Mouse (Mus musculus) MEL (cell line): ENCODE measurements around the gene Gzmm. TPM values are rescaled to one million over a fixed set of nuclear protein-coding genes. Genes with fewer than 3 reads are reported as not detected.

Experiments
- DNase-seq: peaks from one replicate; pipeline ENCODE4 v3.0.0; 2011; ENCODE audit warnings: low read depth, low spot score
- H3K27ac ChIP-seq: 2 replicates; pipeline ENCODE4 v1.5.1; 2012; ENCODE audit warnings: low read depth, mild to moderate bottlenecking, control low read depth, low read length, moderate library complexity; ENCODE audit not compliant: control insufficient read depth
- H3K27me3 ChIP-seq, 2 experiments: fragments of 150-350 bp in 1 of 2; sonication (generic) in 1 of 2; 2 replicates each; pipeline ENCODE4 v1.6.1; 2012; ENCODE audit warnings: low read length in 2 of 2, mild to moderate bottlenecking in 2 of 2, improper control_type of control experiment in 1 of 2, moderate library complexity in 1 of 2; ENCODE audit not compliant: insufficient read depth in 2 of 2, control insufficient read depth in 1 of 2
- H3K36me3 ChIP-seq, 2 experiments: 2 replicates each; pipeline ENCODE4 v1.6.1; 2012 to 2014; ENCODE audit warnings: low read length in 2 of 2, improper control_type of control experiment in 1 of 2, inconsistent platforms in 1 of 2, mild to moderate bottlenecking in 1 of 2; ENCODE audit not compliant: insufficient read depth in 2 of 2, control insufficient read depth in 1 of 2
- H3K4me1 ChIP-seq, 2 experiments: fragments of 150-350 bp in 1 of 2; sonication (generic) in 1 of 2; 2 replicates each; pipeline ENCODE4 v1.6.1; 2012; ENCODE audit warnings: low read length in 2 of 2, improper control_type of control experiment in 1 of 2, mild to moderate bottlenecking in 1 of 2; ENCODE audit not compliant: insufficient read depth in 2 of 2, control insufficient read depth in 1 of 2
- H3K4me3 ChIP-seq, 2 experiments: fragments of 150-350 bp in 1 of 2; sonication (generic) in 1 of 2; 2 replicates each; pipeline ENCODE4 v1.5.1; 2012; ENCODE audit warnings: low read depth in 2 of 2, low read length in 2 of 2, mild to moderate bottlenecking in 2 of 2, moderate library complexity in 2 of 2, control low read depth in 1 of 2, improper control_type of control experiment in 1 of 2; ENCODE audit not compliant: control insufficient read depth in 1 of 2, insufficient read depth in 1 of 2
- H3K79me2 ChIP-seq: 2 replicates; pipeline ENCODE4 v1.6.1; 2012; ENCODE audit warnings: mild to moderate bottlenecking, low read length, moderate library complexity; ENCODE audit not compliant: control insufficient read depth, poor library complexity, insufficient read depth
- H3K9ac ChIP-seq: 2 replicates; pipeline ENCODE4 v1.6.1; 2012; ENCODE audit warnings: low read depth, mild to moderate bottlenecking, control low read depth, low read length, moderate library complexity; ENCODE audit not compliant: control insufficient read depth, poor library complexity, severe bottlenecking
- H3K9me3 ChIP-seq: fragments of 150-350 bp; sonication (generic); replicated peaks from 2 replicates; pipeline ENCODE4 v1.6.1; 2012; ENCODE audit warnings: mild to moderate bottlenecking, low read length, improper control_type of control experiment, moderate library complexity; ENCODE audit not compliant: insufficient read depth
- BHLHE40 ChIP-seq: IDR thresholded peaks from 2 replicates; pipeline ENCODE4 v1.6.1; 2012; ENCODE audit warnings: low read depth, mild to moderate bottlenecking, inconsistent platforms, low read length, improper control_type of control experiment, borderline replicate concordance
- CHD2 ChIP-seq: IDR thresholded peaks from 2 replicates; pipeline ENCODE4 v1.6.1; 2011; ENCODE audit warnings: low read length, improper control_type of control experiment
- CTCF ChIP-seq, 3 experiments: IDR thresholded peaks in 2 of 3; conservative IDR thresholded peaks in 1 of 3; 2 replicates each; pipeline ENCODE4 v1.5.1; 2011 to 2012; ENCODE audit warnings: low read length in 3 of 3, low read depth in 2 of 3, mild to moderate bottlenecking in 2 of 3, improper control_type of control experiment in 1 of 3, inconsistent platforms in 1 of 3, mixed read lengths in 1 of 3, moderate library complexity in 1 of 3; ENCODE audit not compliant: control insufficient read depth in 1 of 3, insufficient read depth in 1 of 3, poor library complexity in 1 of 3, severe bottlenecking in 1 of 3
- ELF1 ChIP-seq: IDR thresholded peaks from 2 replicates; pipeline ENCODE4 v1.6.1; 2014; ENCODE audit warnings: low read depth, mild to moderate bottlenecking, inconsistent platforms, low read length, improper control_type of control experiment, moderate library complexity
- EP300 ChIP-seq, 2 experiments: IDR thresholded peaks; 2 replicates each; pipeline ENCODE4 v1.6.1; 2011; ENCODE audit warnings: improper control_type of control experiment in 2 of 2, low read length in 2 of 2, low read depth in 1 of 2, mild to moderate bottlenecking in 1 of 2
- ETS1 ChIP-seq: IDR thresholded peaks from 2 replicates; pipeline ENCODE4 v1.6.1; 2012; ENCODE audit warnings: low read depth, mild to moderate bottlenecking, inconsistent platforms, low read length, improper control_type of control experiment, moderate library complexity
- HCFC1 ChIP-seq: IDR thresholded peaks from 2 replicates; pipeline ENCODE4 v1.6.1; 2012; ENCODE audit warnings: low read depth, mild to moderate bottlenecking, inconsistent platforms, low read length, improper control_type of control experiment, moderate library complexity
- MAZ ChIP-seq: IDR thresholded peaks from 2 replicates; pipeline ENCODE4 v1.6.1; 2012; ENCODE audit warnings: low read depth, mild to moderate bottlenecking, inconsistent platforms, low read length, improper control_type of control experiment
- MEF2A ChIP-seq: IDR thresholded peaks from 2 replicates; pipeline ENCODE4 v1.6.1; 2014; ENCODE audit warnings: low read depth, mild to moderate bottlenecking, inconsistent platforms, low read length, improper control_type of control experiment; ENCODE audit not compliant: poor library complexity, insufficient replicate concordance, severe bottlenecking; ENCODE audit errors: extremely low read depth
- NRF1 ChIP-seq: IDR thresholded peaks from 2 replicates; pipeline ENCODE4 v1.6.1; 2014; ENCODE audit warnings: low read depth, mild to moderate bottlenecking, inconsistent platforms, low read length, improper control_type of control experiment, moderate library complexity; ENCODE audit not compliant: poor library complexity, insufficient read depth, severe bottlenecking
- POLR2AphosphoS2 ChIP-seq: IDR thresholded peaks from 2 replicates; pipeline ENCODE4 v1.6.1; 2011; ENCODE audit warnings: low read length, improper control_type of control experiment
- POLR2AphosphoS5 ChIP-seq: IDR thresholded peaks from 2 replicates; pipeline ENCODE4 v1.6.1; 2012; ENCODE audit warnings: low read depth, borderline replicate concordance, mild to moderate bottlenecking, inconsistent platforms, low read length, moderate library complexity, mixed read lengths
- RCOR1 ChIP-seq: IDR thresholded peaks from 2 replicates; pipeline ENCODE4 v1.6.1; 2012; ENCODE audit warnings: low read depth, mild to moderate bottlenecking, inconsistent platforms, low read length, improper control_type of control experiment
- SMC3 ChIP-seq: IDR thresholded peaks from 2 replicates; pipeline ENCODE4 v1.6.1; 2011; ENCODE audit warnings: low read depth, low read length, improper control_type of control experiment
- TAL1 ChIP-seq: IDR thresholded peaks from 2 replicates; pipeline ENCODE4 v1.6.1; 2012; ENCODE audit warnings: mild to moderate bottlenecking, inconsistent platforms, low read length, moderate library complexity, mixed read lengths
- TBP ChIP-seq: IDR thresholded peaks from 2 replicates; pipeline ENCODE4 v1.8.0; 2011; ENCODE audit warnings: low read depth, low read length, improper control_type of control experiment
- UBTF ChIP-seq: IDR thresholded peaks from 2 replicates; pipeline ENCODE4 v1.6.1; 2012; ENCODE audit warnings: low read depth, mild to moderate bottlenecking, inconsistent platforms, low read length, improper control_type of control experiment, moderate library complexity, borderline replicate concordance; ENCODE audit not compliant: insufficient read depth
- USF1 ChIP-seq: IDR thresholded peaks from 2 replicates; pipeline ENCODE4 v1.6.1; 2014; ENCODE audit warnings: low read depth, mild to moderate bottlenecking, inconsistent platforms, low read length, improper control_type of control experiment, moderate library complexity
- USF2 ChIP-seq, 2 experiments: IDR thresholded peaks; 2 replicates each; pipeline ENCODE4 v1.6.1; 2011 to 2012; ENCODE audit warnings: improper control_type of control experiment in 2 of 2, low read length in 2 of 2, borderline replicate concordance in 1 of 2, inconsistent platforms in 1 of 2, low read depth in 1 of 2, mild to moderate bottlenecking in 1 of 2; ENCODE audit not compliant: insufficient read depth in 1 of 2
- ZC3H11A ChIP-seq: IDR thresholded peaks from 2 replicates; pipeline ENCODE4 v1.6.1; 2012; ENCODE audit warnings: low read depth, mild to moderate bottlenecking, inconsistent platforms, low read length, improper control_type of control experiment
- ZMIZ1 ChIP-seq: IDR thresholded peaks from 2 replicates; pipeline ENCODE4 v1.6.1; 2012; ENCODE audit warnings: low read depth, mild to moderate bottlenecking, inconsistent platforms, low read length, improper control_type of control experiment, moderate library complexity
- ZNF384 ChIP-seq: IDR thresholded peaks from 2 replicates; pipeline ENCODE4 v1.6.1; 2012; ENCODE audit warnings: low read depth, mild to moderate bottlenecking, inconsistent platforms, low read length, improper control_type of control experiment
- polyA plus RNA-seq, 2 experiments: library from polyadenylated mRNA; stranded (reverse) in 1 of 2; unstranded in 1 of 2; fragments of >175 nt in 1 of 2; fragments of >200 nt in 1 of 2; gene quantifications; 2 replicates each; pipeline versions ENCODE4 v1.2.1 to v1.2.4; 2012; ENCODE audit warnings: low replicate concordance in 2 of 2, low read depth in 1 of 2; ENCODE audit not compliant: insufficient read length in 2 of 2, insufficient read depth in 1 of 2, missing spikeins in 1 of 2
- total RNA-seq: library from RNA; depleted of rRNA; stranded (reverse); fragments of 300-350 nt; gene quantifications from 2 replicates; pipeline ENCODE4 v1.2.3, GENCODE M21; 2012

The Gzmm gene
- total and polyA plus RNA-seq, 3 experiments, result 2.3 to 2.5 TPM; not detected in 1

DNA sequence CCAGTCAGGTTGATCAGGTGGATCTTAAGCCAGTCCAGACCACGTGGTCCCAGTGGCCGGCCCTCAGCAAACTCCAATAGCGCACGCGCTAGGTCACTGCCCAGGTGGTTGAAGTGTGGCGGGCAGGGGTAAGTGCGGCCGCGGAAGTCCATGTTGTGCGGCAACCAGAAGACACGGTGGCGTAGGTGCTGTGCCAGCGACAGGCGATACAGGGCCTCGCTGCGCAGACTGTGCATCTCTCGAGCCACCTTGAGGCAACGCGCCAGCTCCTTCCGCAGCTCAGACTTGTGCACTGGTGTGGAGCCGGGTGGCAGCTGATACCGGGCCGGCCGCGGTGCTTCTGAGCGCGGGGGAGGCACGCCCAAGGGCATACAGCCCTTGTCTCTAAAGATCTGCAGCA, 50.4 kb downstream of the Gzmm start:
- no peak overlapping the region for H3K27ac ChIP-seq
- H3K9me3 ChIP-seq, result no peaks in the 10 kb centered on the region
- no peaks in the 10 kb centered on the region for H3K4me1 ChIP-seq
- H3K9ac ChIP-seq, result no peak overlapping the region
- H3K79me2 ChIP-seq, result no peaks in the 10 kb centered on the region
- no peaks in the 10 kb centered on the region; a peak in 1 of 4 replicates for H3K36me3 ChIP-seq
- TF ChIP-seq CHD2, result no peak
- TF ChIP-seq HCFC1, result no peak
- TF ChIP-seq ELF1, result no peak
- no peak for TF ChIP-seq EP300 (IDR thresholded peaks at IDR 0.05; ENCODE audit: low read depth in 1 of 2, low read length in 2 of 2)
- TF ChIP-seq UBTF, result no peak
- TF ChIP-seq USF1, result no peak
- no peak for TF ChIP-seq RCOR1
- TF ChIP-seq MAZ, result no peak
- TF ChIP-seq NRF1, result no peak
- TF ChIP-seq ZMIZ1, result no peak
- TF ChIP-seq ETS1, result no peak
- TF ChIP-seq USF2 (IDR thresholded peaks at IDR 0.05; ENCODE audit: borderline replicate concordance in 1 of 2, insufficient read depth in 1 of 2, low read depth in 1 of 2, low read length in 2 of 2), result no peak
- no peak for TF ChIP-seq TBP
- TF ChIP-seq POLR2AphosphoS2, result no peak
- TF ChIP-seq BHLHE40, result no peak
- TF ChIP-seq MEF2A, result no peak
- no peak for TF ChIP-seq POLR2AphosphoS5
- TF ChIP-seq ZC3H11A, result no peak
- no peak for TF ChIP-seq SMC3
- TF ChIP-seq ZNF384, result no peak
- TF ChIP-seq, all 39 proteins: peak for 0
- no peak for DNase-seq
- no peaks in the 10 kb centered on the region for H3K27me3 ChIP-seq
- H3K4me3 ChIP-seq, result no peak overlapping the region

DNA sequence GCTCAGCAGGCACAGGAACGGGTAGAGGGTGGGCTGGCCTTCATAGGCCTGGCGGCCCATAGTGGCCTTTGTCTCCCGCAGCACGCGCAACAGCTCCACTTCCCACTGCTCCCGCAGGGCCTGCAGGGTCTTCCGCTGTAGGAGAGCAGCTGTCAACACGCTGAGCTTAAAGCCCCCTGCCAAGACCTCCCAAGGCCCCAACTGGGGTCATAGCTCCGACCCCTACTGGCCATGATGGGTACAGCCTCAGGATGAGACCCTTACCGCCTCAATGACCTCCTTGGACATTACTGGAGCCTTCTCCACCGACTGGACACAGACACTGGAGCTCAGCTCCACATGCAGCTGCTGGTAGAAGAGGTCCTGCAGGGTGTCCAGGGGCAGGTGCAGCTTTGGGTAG, 52.0 kb downstream of the Gzmm start:
- TF ChIP-seq MEF2A (no peak), CTCF (IDR thresholded peaks at IDR 0.05 in 2 of 3, conservative IDR thresholded peaks at IDR 0.05 in 1 of 3; ENCODE audit: control insufficient read depth in 1 of 3, insufficient read depth in 1 of 3, low read depth in 2 of 3, low read length in 3 of 3, poor library complexity in 1 of 3, severe bottlenecking in 1 of 3) (peak; percentile 24 to 43 (median 30); a peak in 4 of 6 replicates), TAL1 (no peak)
- no peak overlapping the region for H3K27ac ChIP-seq
- DNase-seq, result no peak
- no peaks in the 10 kb centered on the region for H3K9me3 ChIP-seq
- H3K4me3 ChIP-seq, result no peak overlapping the region
- no peak overlapping the region for H3K9ac ChIP-seq
- H3K36me3 ChIP-seq, result peaks cover 0 to 3% of the 10 kb centered on the region in 2 experiments; a peak in 2 of 4 replicates
- peaks cover 0 to 6% of the 10 kb centered on the region in 2 experiments; a peak in 1 of 4 replicates for H3K4me1 ChIP-seq
- H3K79me2 ChIP-seq, result peaks cover 6% of the 10 kb centered on the region
- no peaks in the 10 kb centered on the region for H3K27me3 ChIP-seq
